Mouse (Mus musculus) B cell, adult (primary cell): ENCODE results near the gene Cyp2j13. TPM values are rescaled to one million over a fixed set of nuclear protein-coding genes. Genes with fewer than 3 reads are reported as not detected.

Experiments used
- total RNA-seq: library from RNA; stranded (reverse); gene quantifications from 4 replicates; pipeline ENCODE4 v1.2.4, GENCODE M21; 2023; ENCODE audit not compliant: inconsistent age

The Cyp2j13 gene
- not detected in 4 replicates for total RNA-seq

GRCm38 (mm10) chr4:96077261-96078125 lies at the start of gene Cyp2j13:
Gene Cyp2j13 (minus strand): TSS chr4:96077546.

Other genes starting within 250 kb of the Cyp2j13 start
- 24.1 to 29.5 TPM (median 25.6 TPM) in 4 replicates for gene Hook1, start 110.3 kb downstream of the Cyp2j13 start, total RNA-seq
- gene Cyp2j12, start 63.6 kb upstream of the Cyp2j13 start, total RNA-seq = not detected in 4 replicates
- not detected in 4 replicates for gene Cyp2j7, start 159.1 kb upstream of the Cyp2j13 start, total RNA-seq